Mouse (Mus musculus): Measurements from ENCODE around the gene Stard13.

GRCm38 (mm10) chr5:151137311-151137710 lies 96.3 kb downstream of the Stard13 start:
- TF ChIP-seq POLR2A (IDR thresholded peaks at IDR 0.05; ENCODE audit: low read depth, low read length) (no peak), CTCF (IDR thresholded peaks at IDR 0.05; ENCODE audit: extremely low read depth, insufficient read depth, insufficient read length, insufficient replicate concordance) (no peak)
